ENCODE assay signal across 15 mouse cellular contexts in the genomic region with DNA sequence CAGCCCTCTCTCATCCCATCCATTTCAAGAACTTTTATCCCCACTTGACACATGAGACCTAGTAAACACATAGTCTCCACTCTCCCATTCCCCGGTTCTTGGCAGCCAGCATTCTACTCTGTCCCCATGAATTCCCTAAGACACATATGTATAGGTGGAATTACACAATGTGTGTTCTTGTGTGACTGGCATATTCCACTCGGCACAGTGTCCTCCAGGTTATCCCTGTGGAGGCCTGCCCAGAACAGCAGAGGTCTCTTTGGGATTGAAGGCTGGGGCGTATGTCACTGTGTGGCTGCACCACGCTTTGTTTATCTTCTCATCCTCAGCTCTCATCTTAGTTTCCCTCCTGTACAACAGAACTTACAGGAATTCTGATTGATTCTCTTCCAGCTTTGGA.
"Had no signal": no experiment of that assay in that cellular context is flagged by ENCODE, and none has a peak within 500 bp of the region (broad histone marks: within the 10 kb centered on the region; RNA-seq: fewer than 3 reads in every experiment).

No protein-coding gene starts in this region.

- H3K27me3 ChIP-seq: neural tube, embryonic 15.5 days; stomach, embryonic 15.5 days had no signal

- H3K4me3 ChIP-seq: neural tube, embryonic 15.5 days; stomach, embryonic 15.5 days had no signal

- H3K4me1 ChIP-seq: neural tube, embryonic 15.5 days; stomach, embryonic 15.5 days had no signal

- H3K27ac ChIP-seq: neural tube, embryonic 15.5 days; stomach, embryonic 15.5 days; stomach, postnatal 0 days had no signal

- H3K9ac ChIP-seq: neural tube, embryonic 15.5 days; stomach, embryonic 15.5 days had no signal

- DNase-seq: retina, postnatal 1 day; right cerebral cortex, adult 18-20 months; right cerebral cortex, postnatal 14 days; right cerebral cortex, postnatal 25 days; right cerebral cortex, postnatal 4 days; spleen, adult 18-20 months; thymus, adult 18-20 months; thymus, adult 2 months; thymus, postnatal 14 days; thymus, postnatal 25 days; thymus, postnatal 36 days; thymus, postnatal 4 days had no signal
